Mouse (Mus musculus): ENCODE measurements around the gene Patz1.

- TF ChIP-seq POLR2A (IDR thresholded peaks at IDR 0.05; ENCODE audit: extremely low read depth, insufficient read depth, low read length): peak; percentile 92
- TF ChIP-seq CTCF (IDR thresholded peaks at IDR 0.05; ENCODE audit: extremely low read depth, insufficient read depth, low read length): no peak
Observed at GRCm38 (mm10) chr11:3266079-3266685, 22.5 kb upstream of the Patz1 start, which contains the start of gene Drg1.
